Mouse (Mus musculus) heart, embryonic 15.5 days (tissue): ENCODE results near the gene Glra4. TPM values are rescaled to one million over a fixed set of nuclear protein-coding genes. Genes with fewer than 3 reads are reported as not detected.

Experiments used
- ATAC-seq: fragments of 200-750 bp; cut with Nextera tagmentation; replicated peaks from 2 replicates; pipeline ENCODE4 v1.8.0; 2017; ENCODE audit warnings: low read depth, moderate TSS enrichment; ENCODE audit not compliant: insufficient number of reproducible peaks, insufficient read depth, low FRiP score
- H3K27ac ChIP-seq: fragments of 300-500 bp; sonication (generic); 2 replicates; pipeline ENCODE4 v1.5.1; 2015; ENCODE audit warnings: mild to moderate bottlenecking, inconsistent platforms
- H3K27me3 ChIP-seq: fragments of 300-500 bp; sonication (generic); 2 replicates; pipeline ENCODE4 v1.6.1; 2015; ENCODE audit warnings: inconsistent platforms
- H3K36me3 ChIP-seq: fragments of 300-500 bp; sonication (generic); 2 replicates; pipeline ENCODE4 v1.6.1; 2015; ENCODE audit warnings: mild to moderate bottlenecking, inconsistent platforms
- H3K4me1 ChIP-seq: fragments of 300-500 bp; sonication (generic); replicated peaks from 2 replicates; pipeline ENCODE4 v1.6.1; 2015; ENCODE audit warnings: inconsistent platforms
- H3K4me2 ChIP-seq: fragments of 300-500 bp; sonication (generic); 2 replicates; pipeline ENCODE4 v1.6.1; 2015; ENCODE audit warnings: inconsistent platforms, mild to moderate bottlenecking, moderate library complexity
- H3K4me3 ChIP-seq: fragments of 300-500 bp; sonication (generic); 2 replicates; pipeline ENCODE4 v1.5.1; 2015; ENCODE audit warnings: mild to moderate bottlenecking, inconsistent platforms
- H3K9ac ChIP-seq: fragments of 300-500 bp; sonication (generic); 2 replicates; pipeline ENCODE4 v1.6.1; 2015; ENCODE audit warnings: mild to moderate bottlenecking, inconsistent platforms
- H3K9me3 ChIP-seq: fragments of 300-500 bp; sonication (generic); replicated peaks from 2 replicates; pipeline ENCODE4 v1.6.1; 2016; ENCODE audit warnings: inconsistent platforms
- WGBS: fragments of 180-500 bp; shearing (Covaris S2); methylation state at CpG from one replicate; pipeline ENCODE4 v1.1.7; 2015; ENCODE audit warnings: mixed read lengths; 5-methylcytosine and 5-hydroxymethylcytosine counted together
- polyA plus RNA-seq: library from polyadenylated mRNA; unstranded; fragments of >200 nt; fragmentation: Nextera tagmentation; extraction: Ambion mirVana; gene quantifications from 2 replicates; pipeline ENCODE4 v1.2.1, GENCODE M21; 2015

Gene Glra4
- polyA plus RNA-seq, 1 experiment from 2014 or later, result not detected

DNA sequence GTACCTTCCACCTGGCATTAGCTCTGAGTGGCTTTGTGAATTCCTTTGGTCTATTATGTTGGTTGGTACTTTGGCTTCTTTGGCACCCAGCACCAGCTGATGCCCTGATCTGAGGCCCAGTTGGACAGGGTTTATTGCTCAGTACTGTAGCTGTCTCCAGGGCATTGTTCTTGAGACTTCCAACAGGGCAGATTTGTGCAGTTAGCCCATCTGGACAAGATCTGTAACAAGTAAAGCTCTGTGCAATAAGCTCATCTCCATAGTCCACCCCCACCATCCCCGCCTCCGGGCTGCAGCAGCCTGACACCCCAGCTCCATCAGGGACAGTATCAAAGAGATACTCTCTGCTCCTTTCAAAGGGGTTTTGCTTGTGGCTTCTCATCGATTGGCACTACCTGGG lies 24.5 kb downstream of the Glra4 start:
- H3K4me3 ChIP-seq, result no peak overlapping the region
- ATAC-seq, result no peak
- no peak overlapping the region for H3K9ac ChIP-seq
- 87% methylated on average over 3 of the region's 3 CpGs for WGBS
- H3K27me3 ChIP-seq, result no peaks in the 10 kb centered on the region
- no peak overlapping the region for H3K27ac ChIP-seq
- H3K36me3 ChIP-seq, result no peaks in the 10 kb centered on the region
- H3K9me3 ChIP-seq, result no peaks in the 10 kb centered on the region
- H3K4me1 ChIP-seq, result no peaks in the 10 kb centered on the region
- no peak overlapping the region for H3K4me2 ChIP-seq

DNA sequence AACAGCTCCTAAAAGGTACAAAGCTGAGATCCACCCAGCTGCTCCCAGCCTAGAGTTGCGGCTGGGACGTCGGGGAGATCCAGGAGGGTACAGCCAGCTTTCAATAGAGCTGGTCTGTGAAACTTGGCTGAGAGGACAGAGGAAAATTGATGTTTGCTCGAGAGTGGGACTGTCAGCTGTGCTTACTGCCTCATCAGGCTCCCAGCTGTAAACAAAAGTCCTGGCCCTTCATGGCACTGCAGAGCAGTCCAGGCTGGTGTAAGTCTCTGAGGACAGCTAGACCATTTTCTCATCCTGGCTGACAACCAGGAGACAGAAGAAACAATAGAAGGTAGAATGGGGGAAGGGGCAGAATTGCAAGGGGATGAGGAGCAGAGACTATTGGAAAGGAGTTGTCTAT lies 30.6 kb downstream of the Glra4 start:
- 50% methylated on average over 4 of the region's 4 CpGs for WGBS
- H3K4me1 ChIP-seq, result no peaks in the 10 kb centered on the region
- ATAC-seq, result no peak
- H3K9me3 ChIP-seq, result no peaks in the 10 kb centered on the region
- H3K27ac ChIP-seq, result no peak overlapping the region
- H3K4me3 ChIP-seq, result no peak overlapping the region
- no peak overlapping the region for H3K9ac ChIP-seq
- no peak overlapping the region for H3K4me2 ChIP-seq
- H3K36me3 ChIP-seq, result no peaks in the 10 kb centered on the region
- no peaks in the 10 kb centered on the region for H3K27me3 ChIP-seq

DNA sequence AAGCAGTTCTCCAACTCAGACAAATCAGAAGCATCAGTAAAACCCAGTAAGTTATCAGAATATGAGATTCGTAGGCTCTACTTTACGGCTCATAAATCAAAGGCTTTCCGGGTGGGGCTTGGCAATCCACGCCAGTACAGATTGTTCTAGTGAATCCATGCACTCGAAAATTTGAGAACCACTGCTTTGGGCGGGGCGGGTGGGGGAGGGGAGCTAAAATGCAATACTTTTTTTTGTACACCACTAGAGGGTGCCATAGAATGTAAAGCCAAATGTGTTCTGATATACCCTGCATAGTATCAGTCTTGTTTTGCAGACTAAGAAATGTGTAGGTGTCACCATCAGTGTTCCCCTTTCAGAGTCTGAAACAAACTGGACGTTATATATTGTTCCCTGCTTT lies 35.3 kb downstream of the Glra4 start:
- Histone ChIP-seq H3K4me2 (no peak overlapping the region), H3K27ac (no peak overlapping the region), H3K36me3 (no peaks in the 10 kb centered on the region), H3K27me3 (no peaks in the 10 kb centered on the region), H3K4me1 (no peaks in the 10 kb centered on the region), H3K4me3 (no peak overlapping the region), H3K9me3 (no peaks in the 10 kb centered on the region), H3K9ac (no peak overlapping the region)
- WGBS, result 63% methylated on average over 8 of the region's 8 CpGs
- no peak for ATAC-seq

DNA sequence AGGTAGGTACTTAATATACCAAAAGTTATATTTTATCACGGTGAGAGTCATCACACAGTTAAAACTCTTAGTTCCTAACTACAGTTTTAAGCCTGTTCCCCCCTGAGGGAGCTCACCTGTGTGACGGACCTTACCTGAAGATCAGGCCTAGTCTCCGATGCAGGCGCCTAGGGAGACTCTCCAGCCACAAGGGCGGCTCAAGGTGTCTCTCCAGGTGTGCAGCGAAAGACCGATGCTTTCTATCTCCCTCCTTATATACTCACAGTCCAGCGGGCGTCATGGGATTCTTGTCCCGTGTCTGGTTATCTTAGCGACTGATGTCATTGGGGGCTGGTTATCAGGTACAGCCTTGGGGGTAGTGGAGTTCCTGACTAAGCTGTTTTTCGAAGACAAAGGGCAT lies 36.5 kb downstream of the Glra4 start, which contains the start of gene Morf4l2:
TSS of gene Morf4l2 (minus strand) at position 232 of the 400 bp plus-strand sequence.
- H3K27ac ChIP-seq, result peak within 1 kb of the TSS; percentile 95
- no peaks in the 10 kb centered on the region for H3K36me3 ChIP-seq
- no peaks in the 10 kb centered on the region for H3K9me3 ChIP-seq
- ATAC-seq, result no peak
- no peaks in the 10 kb centered on the region for H3K27me3 ChIP-seq
- H3K9ac ChIP-seq, result peak within 1 kb of the TSS; percentile 67
- H3K4me2 ChIP-seq, result peak within 1 kb of the TSS; percentile 60
- H3K4me1 ChIP-seq, result 0 out of 2 replicates have a peak, but pooled peaks cover 4% of the 10 kb centered on the region
- H3K4me3 ChIP-seq, result peak within 1 kb of the TSS; percentile 60
- WGBS, result 75% methylated on average over 12 of the region's 12 CpGs

DNA sequence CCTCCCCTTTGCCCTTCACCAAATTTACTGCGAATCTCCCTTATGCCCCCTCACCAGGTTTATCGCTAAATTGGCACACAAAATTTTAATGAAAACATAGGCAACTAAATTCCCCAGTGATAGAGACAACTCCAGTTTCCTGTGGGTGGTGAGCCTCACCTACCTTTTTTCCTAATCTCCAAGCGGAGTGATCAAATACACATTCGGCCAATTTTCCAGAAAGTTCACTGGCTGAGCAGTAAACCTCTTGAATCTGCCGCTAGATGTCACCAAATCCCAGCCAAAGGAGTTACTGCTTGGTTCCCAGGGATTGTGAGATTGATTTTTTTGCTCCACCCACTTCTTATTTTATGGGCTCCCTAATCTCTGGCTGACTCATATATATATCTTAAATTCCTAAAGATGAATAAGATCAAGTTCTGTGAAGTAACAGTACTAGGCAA lies 37.3 kb downstream of the Glra4 start:
- 0 out of 2 replicates have a peak, but pooled peaks cover 4% of the 10 kb centered on the region for H3K4me1 ChIP-seq
- H3K27me3 ChIP-seq, result no peaks in the 10 kb centered on the region
- no peak for ATAC-seq
- peak overlapping the region; percentile 60 for H3K4me3 ChIP-seq
- WGBS, result 25% methylated on average over 5 of the region's 5 CpGs
- peak overlapping the region; percentile 67 for H3K9ac ChIP-seq
- no peaks in the 10 kb centered on the region for H3K9me3 ChIP-seq
- H3K36me3 ChIP-seq, result no peaks in the 10 kb centered on the region
- peak overlapping the region; percentile 95 for H3K27ac ChIP-seq
- H3K4me2 ChIP-seq, result peak overlapping the region; percentile 60

DNA sequence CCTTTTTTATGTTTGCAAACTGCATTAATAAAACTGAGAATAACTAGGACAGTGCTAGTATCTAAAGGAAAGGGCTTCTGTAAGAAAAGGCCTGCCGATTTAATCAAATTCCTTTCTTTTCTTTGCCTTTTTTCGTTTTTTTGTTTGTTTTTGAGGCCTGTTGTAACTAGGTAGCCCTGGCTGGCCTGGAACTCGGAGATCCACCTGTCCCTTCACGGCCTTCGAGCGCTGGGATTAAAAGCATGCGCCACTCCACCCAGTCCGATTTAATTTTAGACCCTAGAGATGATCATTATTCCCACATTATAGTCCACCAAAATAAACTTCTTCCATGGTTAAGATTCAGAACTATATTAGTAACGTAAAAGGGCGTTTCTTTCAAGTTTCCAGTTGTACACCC lies 37.7 kb downstream of the Glra4 start:
- H3K36me3 ChIP-seq, result no peaks in the 10 kb centered on the region
- H3K27me3 ChIP-seq, result no peaks in the 10 kb centered on the region
- H3K9ac ChIP-seq, result peak overlapping the region; percentile 67
- ATAC-seq, result no peak
- WGBS, result 24% methylated on average over 10 of the region's 10 CpGs
- peak overlapping the region; percentile 95 for H3K27ac ChIP-seq
- H3K4me2 ChIP-seq, result peak overlapping the region; percentile 60
- 0 out of 2 replicates have a peak, but pooled peaks cover 4% of the 10 kb centered on the region for H3K4me1 ChIP-seq
- no peaks in the 10 kb centered on the region for H3K9me3 ChIP-seq
- peak overlapping the region; percentile 60 for H3K4me3 ChIP-seq

DNA sequence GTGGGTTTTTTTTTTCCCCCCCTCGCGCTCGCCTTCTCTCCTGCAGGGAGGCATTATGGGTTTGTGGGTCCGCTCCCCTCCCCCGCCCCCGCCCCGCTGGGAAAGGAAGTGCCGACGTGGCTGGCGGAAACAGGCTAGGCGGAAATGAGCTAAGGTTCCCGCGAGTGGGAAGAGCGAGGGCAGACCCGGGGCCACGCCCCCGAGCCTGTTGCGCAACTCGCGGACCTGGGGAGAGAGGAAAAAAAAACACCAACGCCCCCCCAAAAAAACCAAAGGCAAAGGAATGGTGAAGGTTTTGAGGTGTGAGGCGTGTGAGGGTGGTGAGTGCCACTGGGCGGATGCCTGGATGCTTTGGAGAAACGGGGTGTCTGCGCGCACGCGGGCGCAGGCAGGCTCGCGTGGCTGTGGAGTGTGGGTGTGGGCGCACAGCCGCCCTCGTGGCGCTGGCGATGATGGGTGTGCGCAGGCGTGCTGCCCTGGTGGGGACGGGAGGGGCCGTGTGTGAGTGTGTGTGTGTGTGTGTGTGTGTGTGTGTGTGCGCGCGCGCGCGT lies 38.2 kb downstream of the Glra4 start:
- H3K4me3 ChIP-seq, result peak overlapping the region; percentile 60
- H3K4me1 ChIP-seq, result 0 out of 2 replicates have a peak, but pooled peaks cover 4% of the 10 kb centered on the region
- peak; percentile 73 for ATAC-seq
- peak overlapping the region; percentile 67 for H3K9ac ChIP-seq
- H3K4me2 ChIP-seq, result peak overlapping the region; percentile 60
- no peaks in the 10 kb centered on the region for H3K27me3 ChIP-seq
- H3K27ac ChIP-seq, result peak overlapping the region; percentile 95
- no peaks in the 10 kb centered on the region for H3K36me3 ChIP-seq
- WGBS, result 18% methylated on average over 42 of the region's 46 CpGs
- H3K9me3 ChIP-seq, result no peaks in the 10 kb centered on the region

DNA sequence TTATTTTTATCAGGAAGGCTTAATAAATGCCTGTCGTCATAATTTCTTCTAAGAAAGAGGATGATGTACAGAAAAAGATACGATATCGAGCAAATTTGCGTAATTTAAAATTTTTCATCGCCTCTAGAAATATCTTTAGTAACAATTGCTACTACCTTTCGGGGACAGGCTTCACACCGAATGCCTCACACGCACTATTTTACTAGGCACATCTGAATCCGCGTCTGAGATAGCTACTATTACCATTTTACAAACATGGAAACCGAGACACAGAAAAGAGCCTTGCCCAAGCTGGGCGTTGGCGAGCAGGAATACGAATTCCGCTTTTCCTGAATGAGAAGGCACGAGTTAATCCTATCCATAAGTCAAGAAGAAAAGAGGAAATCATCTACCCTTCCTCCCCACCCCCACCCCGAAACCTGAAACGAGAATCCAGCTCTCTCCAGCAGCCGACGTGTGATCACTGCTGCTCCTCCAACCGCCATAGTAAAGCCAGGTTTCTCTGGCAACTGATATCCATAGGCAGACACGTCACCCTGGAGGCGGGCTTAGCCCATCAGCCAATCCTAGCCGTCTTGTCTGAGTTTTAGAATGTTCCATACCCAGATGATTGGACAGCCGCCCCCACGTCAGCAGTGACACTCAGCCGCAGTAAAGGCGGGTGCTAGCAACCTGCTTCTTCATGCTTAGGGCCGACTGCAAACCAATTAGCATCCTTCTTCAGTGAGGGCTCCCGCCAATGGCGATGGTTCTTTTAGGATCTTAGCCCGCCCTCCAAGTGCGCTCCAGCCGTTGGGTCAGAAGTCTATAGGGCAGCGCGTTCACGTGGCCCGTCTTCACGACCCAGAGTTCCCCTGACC lies 38.9 kb downstream of the Glra4 start:
- H3K27me3 ChIP-seq, result no peaks in the 10 kb centered on the region
- peak; percentile 95 for ATAC-seq
- H3K4me2 ChIP-seq, result peak overlapping the region; percentile 60
- H3K9ac ChIP-seq, result peak overlapping the region; percentile 45; the same call in 1 of the 2 replicates
- H3K36me3 ChIP-seq, result no peaks in the 10 kb centered on the region
- H3K4me3 ChIP-seq, result peak overlapping the region; percentile 62
- peak overlapping the region; percentile 95 for H3K27ac ChIP-seq
- H3K9me3 ChIP-seq, result no peaks in the 10 kb centered on the region
- WGBS, result 16% methylated on average over 39 of the region's 39 CpGs
- 0 out of 2 replicates have a peak, but pooled peaks cover 4% of the 10 kb centered on the region for H3K4me1 ChIP-seq

DNA sequence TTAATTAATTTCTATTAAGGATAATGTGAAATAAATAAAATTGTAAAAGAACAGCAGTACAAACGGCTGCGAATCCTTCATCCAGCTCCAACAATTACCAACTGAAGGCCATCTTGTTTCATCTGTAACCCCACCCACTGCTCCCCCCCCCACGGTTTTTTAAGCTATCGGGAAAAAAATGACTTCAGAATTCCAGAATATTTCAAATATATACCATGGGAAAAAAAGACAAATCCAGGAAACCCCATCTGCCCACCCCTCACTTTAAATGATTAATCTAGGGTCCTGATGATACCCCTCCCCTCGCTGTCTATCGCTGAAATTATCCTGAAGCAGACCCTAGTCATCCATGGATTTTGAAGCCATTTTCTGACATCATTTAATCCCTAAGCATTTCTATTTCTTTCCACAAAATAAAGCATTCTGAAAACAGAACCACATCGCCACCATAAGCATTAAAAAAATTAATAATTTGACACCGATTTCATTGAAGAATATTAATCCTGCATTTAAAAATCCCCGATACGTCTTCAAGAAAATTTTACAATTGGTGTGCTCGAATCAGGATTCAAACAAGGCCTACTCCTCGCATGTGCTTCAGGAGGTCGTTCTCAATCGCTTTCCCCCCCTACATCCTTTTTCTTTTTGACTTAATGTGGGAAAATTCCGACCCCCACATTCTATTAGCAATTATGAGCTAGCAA lies 39.7 kb downstream of the Glra4 start:
- Histone ChIP-seq H3K9ac (peak overlapping the region; percentile 45; the same call in 1 of the 2 replicates), H3K4me3 (peak overlapping the region; percentile 62), H3K9me3 (no peaks in the 10 kb centered on the region), H3K27ac (peak overlapping the region; percentile 86), H3K36me3 (no peaks in the 10 kb centered on the region), H3K4me1 (0 out of 2 replicates have a peak, but pooled peaks cover 4% of the 10 kb centered on the region), H3K27me3 (no peaks in the 10 kb centered on the region), H3K4me2 (peak overlapping the region; percentile 51)
- 15% methylated on average over 15 of the region's 15 CpGs for WGBS
- ATAC-seq, result no peak

DNA sequence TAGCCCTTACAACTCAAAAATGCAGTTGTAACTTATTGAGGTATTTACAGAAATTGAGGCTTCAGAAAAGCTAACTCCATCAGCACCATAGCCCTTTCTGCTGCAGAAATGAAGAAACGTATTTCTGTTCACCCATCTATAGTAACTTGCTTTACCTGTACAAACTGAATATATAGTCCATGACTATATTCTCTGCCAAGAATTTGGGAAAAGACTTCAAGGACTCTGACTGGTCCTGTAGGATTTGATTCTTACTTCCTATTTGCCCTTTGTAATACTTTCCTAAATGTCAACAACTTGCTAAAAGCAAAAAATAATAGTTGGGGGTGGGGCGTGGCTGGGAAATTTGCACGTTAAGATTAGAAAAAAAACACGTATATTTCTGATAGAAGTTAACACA lies 47.9 kb downstream of the Glra4 start:
- no peak overlapping the region for H3K4me3 ChIP-seq
- H3K9ac ChIP-seq, result no peak overlapping the region
- 83% methylated on average over 4 of the region's 4 CpGs for WGBS
- H3K4me2 ChIP-seq, result no peak overlapping the region
- H3K4me1 ChIP-seq, result no peaks in the 10 kb centered on the region
- H3K27ac ChIP-seq, result no peak overlapping the region
- no peak for ATAC-seq
- peaks cover 3% of the 10 kb centered on the region; the same call in 1 of the 2 replicates for H3K36me3 ChIP-seq
- no peaks in the 10 kb centered on the region for H3K9me3 ChIP-seq
- H3K27me3 ChIP-seq, result no peaks in the 10 kb centered on the region
